Mouse (Mus musculus) ZHBTc4 (cell line): ENCODE measurements around the gene Gm21677.
"Not testable (repeated sequence)": the region's sequence is repeated elsewhere in the genome, so short reads cannot be mapped to it uniquely, and the experiment has no call there.

Experiments
- DNase-seq: peaks from one replicate; pipeline ENCODE4 v3.0.0-alpha.2; 2011; ENCODE audit warnings: low read depth, low spot score

Gm21677 gene

GRCm38 (mm10) chrY:3306349-3306748, at the start of gene Gm21677:
Gene Gm21677 (minus strand): TSS chrY:3306449.
- not testable (repeated sequence) for DNase-seq

GRCm38 (mm10) chrY:3345229-3345628, 39.0 kb upstream of the Gm21677 start, which contains the start of gene Gm21693:
Gene Gm21693 (minus strand): TSS chrY:3345329.
- not testable (repeated sequence) for DNase-seq

GRCm38 (mm10) chrY:3340661-3341060, 34.4 kb upstream of the Gm21677 start:
- DNase-seq = not testable (repeated sequence)
